Mouse (Mus musculus): ENCODE measurements around the gene Pknox2.

Pknox2 gene

GRCm38 (mm10) chr9:37029811-37030346 is 117.3 kb downstream of the Pknox2 start:
- H3K27me3 ChIP-seq (ENCODE audit: insufficient read depth, low read length): peaks cover 6% of the 10 kb centered on the region
- TF ChIP-seq POU5F1 (IDR thresholded peaks at IDR 0.05; ENCODE audit: borderline replicate concordance, low read length) (no peak), CTCF (conservative IDR thresholded peaks at IDR 0.05; ENCODE audit: low read length) (no peak), NANOG (IDR thresholded peaks at IDR 0.05; ENCODE audit: borderline replicate concordance, low read length) (no peak)
- no peaks in the 10 kb centered on the region for H3K36me3 ChIP-seq (ENCODE audit: insufficient read depth, low read length)
- H3K4me3 ChIP-seq (replicated peaks; ENCODE audit: low read length): no peak overlapping the region
- H3K4me1 ChIP-seq (replicated peaks; ENCODE audit: low read depth, low read length): peaks cover 33% of the 10 kb centered on the region
- H3K9me3 ChIP-seq (ENCODE audit: low read length): no peaks in the 10 kb centered on the region

DNA sequence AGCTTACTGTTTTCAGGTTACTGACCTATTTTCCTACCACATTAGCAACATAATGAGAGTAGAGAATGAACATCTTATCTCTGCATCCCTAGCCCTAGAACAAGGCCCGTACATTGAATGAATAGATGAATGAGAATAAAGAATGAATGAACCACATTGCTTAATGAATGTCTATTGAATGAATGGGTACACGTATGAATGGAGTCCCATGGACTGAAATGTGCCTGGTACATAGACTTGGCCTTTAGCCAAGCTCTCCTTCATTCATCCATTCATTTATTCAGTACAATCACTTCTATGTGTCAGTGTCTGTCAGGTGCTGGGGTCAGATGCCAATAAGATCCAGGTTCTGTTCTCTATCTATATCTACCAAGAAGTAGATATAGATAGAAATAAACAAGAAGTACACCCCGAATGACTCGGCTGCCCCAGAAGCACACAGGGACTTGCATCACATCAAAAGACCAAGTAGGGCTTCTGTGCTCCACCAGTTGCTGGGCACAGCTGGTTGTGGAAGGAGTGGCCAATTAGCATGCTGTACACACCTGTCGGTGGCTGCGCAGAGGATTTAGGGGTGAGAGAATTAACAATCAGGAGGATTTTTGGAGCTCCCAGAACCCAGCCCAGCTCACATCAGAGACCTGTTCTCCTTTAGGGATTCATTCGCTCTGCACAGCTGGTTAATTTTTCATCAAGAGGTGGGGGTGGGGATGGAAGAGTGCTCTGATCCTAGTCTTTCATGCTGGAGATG is 119.2 kb downstream of the Pknox2 start:
- Histone ChIP-seq H3K36me3 (ENCODE audit: insufficient read depth, low read length) (no peaks in the 10 kb centered on the region), H3K9me3 (ENCODE audit: low read length) (no peaks in the 10 kb centered on the region), H3K4me3 (replicated peaks; ENCODE audit: low read length) (no peak overlapping the region), H3K27me3 (ENCODE audit: insufficient read depth, low read length) (peaks cover 6% of the 10 kb centered on the region), H3K4me1 (replicated peaks; ENCODE audit: low read depth, low read length) (peaks cover 33% of the 10 kb centered on the region)
- TF ChIP-seq CTCF (conservative IDR thresholded peaks at IDR 0.05; ENCODE audit: low read length): no peak
- no peak for TF ChIP-seq POU5F1 (IDR thresholded peaks at IDR 0.05; ENCODE audit: borderline replicate concordance, low read length)
- no peak for TF ChIP-seq NANOG (IDR thresholded peaks at IDR 0.05; ENCODE audit: borderline replicate concordance, low read length)

- H3K4me3 ChIP-seq (replicated peaks; ENCODE audit: low read length): no peak overlapping the region
- no peaks in the 10 kb centered on the region for H3K36me3 ChIP-seq (ENCODE audit: insufficient read depth, low read length)
- peaks cover 52% of the 10 kb centered on the region for H3K4me1 ChIP-seq (replicated peaks; ENCODE audit: low read depth, low read length)
- no peaks in the 10 kb centered on the region for H3K9me3 ChIP-seq (ENCODE audit: low read length)
- TF ChIP-seq CTCF (conservative IDR thresholded peaks at IDR 0.05; ENCODE audit: low read length) (no peak), NANOG (IDR thresholded peaks at IDR 0.05; ENCODE audit: borderline replicate concordance, low read length) (no peak), POU5F1 (IDR thresholded peaks at IDR 0.05; ENCODE audit: borderline replicate concordance, low read length) (no peak)
- H3K27me3 ChIP-seq (ENCODE audit: insufficient read depth, low read length): peaks cover 6% of the 10 kb centered on the region; the same call in 1 of the 2 replicates
Observed at GRCm38 (mm10) chr9:37025913-37026312, 121.3 kb downstream of the Pknox2 start.

DNA sequence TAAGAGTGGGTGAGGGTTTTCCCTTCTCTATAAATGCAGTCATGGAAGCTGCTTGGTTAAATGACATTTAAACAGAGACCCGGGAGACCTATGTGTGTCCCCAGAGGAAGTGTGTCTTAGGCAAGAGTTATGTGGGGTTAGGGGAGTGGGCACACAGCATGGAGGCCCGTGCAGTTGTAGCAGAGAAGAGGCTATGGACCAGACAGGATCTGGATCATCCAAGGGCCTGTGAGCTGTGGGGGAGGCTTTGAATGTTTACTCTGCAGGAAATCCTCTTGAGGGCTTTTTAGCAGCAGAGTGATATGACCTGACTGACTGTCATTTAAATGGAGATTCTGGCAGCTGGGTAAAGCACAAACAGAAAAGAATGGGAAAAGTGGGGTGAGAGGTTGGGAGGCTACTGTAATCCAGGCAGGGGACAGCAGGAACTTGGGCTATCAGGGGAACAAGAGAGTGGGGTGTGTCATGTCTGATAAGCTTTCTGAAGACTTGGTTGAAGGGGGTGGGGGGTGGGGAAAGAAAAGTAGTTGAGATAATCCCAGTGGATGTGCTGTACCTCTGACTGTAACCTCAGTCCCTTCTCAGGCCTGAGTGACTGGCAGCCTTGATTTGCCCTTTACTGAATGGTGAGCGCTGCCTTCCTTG is 125.5 kb downstream of the Pknox2 start:
- no peaks in the 10 kb centered on the region for H3K9me3 ChIP-seq (ENCODE audit: low read length)
- no peaks in the 10 kb centered on the region; the same call in 1 of the 2 replicates for H3K27me3 ChIP-seq (ENCODE audit: insufficient read depth, low read length)
- TF ChIP-seq CTCF (conservative IDR thresholded peaks at IDR 0.05; ENCODE audit: low read length) (no peak), NANOG (IDR thresholded peaks at IDR 0.05; ENCODE audit: borderline replicate concordance, low read length) (no peak), POU5F1 (IDR thresholded peaks at IDR 0.05; ENCODE audit: borderline replicate concordance, low read length) (no peak)
- peaks cover 40% of the 10 kb centered on the region for H3K4me1 ChIP-seq (replicated peaks; ENCODE audit: low read depth, low read length)
- no peaks in the 10 kb centered on the region for H3K36me3 ChIP-seq (ENCODE audit: insufficient read depth, low read length)
- no peak overlapping the region for H3K4me3 ChIP-seq (replicated peaks; ENCODE audit: low read length)

DNA sequence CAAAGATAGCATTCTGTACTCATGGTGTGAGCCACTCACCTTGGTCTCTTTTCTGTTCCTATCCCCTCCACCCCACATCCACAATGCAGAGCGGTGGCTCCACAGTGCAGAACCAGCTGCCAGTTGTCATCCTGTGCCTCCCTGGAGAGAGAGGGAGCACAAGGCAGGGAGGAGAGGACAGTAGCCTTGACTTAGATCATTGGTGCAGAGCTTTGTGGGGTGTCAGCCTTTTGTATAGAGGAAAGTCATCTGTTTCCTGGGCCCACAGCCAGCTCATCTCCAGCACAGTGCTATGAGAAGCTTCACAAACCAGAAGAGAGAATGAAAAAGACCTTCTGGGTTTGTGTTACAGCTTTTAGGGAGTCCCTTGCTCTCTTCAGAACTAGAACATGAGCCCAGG is 129.1 kb downstream of the Pknox2 start:
- H3K4me3 ChIP-seq (replicated peaks; ENCODE audit: low read length): no peak overlapping the region
- TF ChIP-seq CTCF (conservative IDR thresholded peaks at IDR 0.05; ENCODE audit: low read length) (no peak), NANOG (IDR thresholded peaks at IDR 0.05; ENCODE audit: borderline replicate concordance, low read length) (no peak), POU5F1 (IDR thresholded peaks at IDR 0.05; ENCODE audit: borderline replicate concordance, low read length) (no peak)
- H3K27me3 ChIP-seq (ENCODE audit: insufficient read depth, low read length): peaks cover 9% of the 10 kb centered on the region
- H3K36me3 ChIP-seq (ENCODE audit: insufficient read depth, low read length): no peaks in the 10 kb centered on the region
- H3K4me1 ChIP-seq (replicated peaks; ENCODE audit: low read depth, low read length): peaks cover 31% of the 10 kb centered on the region
- H3K9me3 ChIP-seq (ENCODE audit: low read length): no peaks in the 10 kb centered on the region

DNA sequence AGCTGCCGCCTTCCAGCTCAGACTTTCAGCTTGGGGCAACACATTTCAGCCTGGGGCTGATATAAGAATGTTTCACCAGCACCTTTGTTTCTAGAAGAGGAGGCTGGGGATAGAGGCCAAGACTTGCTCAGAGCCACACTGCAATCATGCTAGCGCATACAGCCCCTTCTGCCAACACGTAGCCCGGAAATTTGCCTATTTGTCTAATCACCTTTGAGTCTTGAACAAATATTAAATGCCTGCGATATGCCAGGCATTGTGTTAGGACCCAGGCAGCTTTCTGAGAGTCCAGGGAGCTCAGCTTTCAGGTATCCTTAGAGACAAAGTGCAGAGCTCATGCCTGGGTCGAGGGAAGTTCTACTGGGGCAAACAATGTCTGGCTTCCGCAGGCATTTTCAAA is 130.0 kb downstream of the Pknox2 start:
- H3K4me1 ChIP-seq (replicated peaks; ENCODE audit: low read depth, low read length): peaks cover 24% of the 10 kb centered on the region
- H3K4me3 ChIP-seq (replicated peaks; ENCODE audit: low read length): no peak overlapping the region
- no peaks in the 10 kb centered on the region for H3K9me3 ChIP-seq (ENCODE audit: low read length)
- no peak for TF ChIP-seq NANOG (IDR thresholded peaks at IDR 0.05; ENCODE audit: borderline replicate concordance, low read length)
- no peak for TF ChIP-seq CTCF (conservative IDR thresholded peaks at IDR 0.05; ENCODE audit: low read length)
- TF ChIP-seq POU5F1 (IDR thresholded peaks at IDR 0.05; ENCODE audit: borderline replicate concordance, low read length): no peak
- no peaks in the 10 kb centered on the region for H3K36me3 ChIP-seq (ENCODE audit: insufficient read depth, low read length)
- H3K27me3 ChIP-seq (ENCODE audit: insufficient read depth, low read length): peaks cover 9% of the 10 kb centered on the region

DNA sequence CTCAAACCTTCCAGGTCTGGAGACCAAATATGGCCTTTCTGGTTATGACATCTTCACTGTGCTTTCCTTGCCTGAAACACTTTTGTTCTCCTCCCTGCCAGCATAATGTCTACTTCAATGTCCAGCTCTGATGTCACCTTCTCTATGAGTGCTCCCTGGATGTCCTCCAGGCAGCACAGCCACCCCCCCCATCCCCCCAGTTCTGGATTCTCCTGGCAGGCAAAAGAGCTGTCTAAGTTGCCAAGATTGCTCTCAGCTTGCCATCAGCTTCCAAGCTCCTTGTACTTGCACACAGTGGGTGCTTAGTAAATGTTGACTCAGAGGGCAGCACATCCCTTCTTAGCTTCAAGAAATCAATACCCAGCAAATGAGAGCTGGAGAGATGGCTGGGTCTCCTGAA is 131.0 kb downstream of the Pknox2 start:
- Histone ChIP-seq H3K9me3 (ENCODE audit: low read length) (no peaks in the 10 kb centered on the region), H3K4me3 (replicated peaks; ENCODE audit: low read length) (no peak overlapping the region), H3K27me3 (ENCODE audit: insufficient read depth, low read length) (peaks cover 12% of the 10 kb centered on the region), H3K4me1 (replicated peaks; ENCODE audit: low read depth, low read length) (peaks cover 19% of the 10 kb centered on the region), H3K36me3 (ENCODE audit: insufficient read depth, low read length) (no peaks in the 10 kb centered on the region)
- TF ChIP-seq CTCF (conservative IDR thresholded peaks at IDR 0.05; ENCODE audit: low read length) (no peak), POU5F1 (IDR thresholded peaks at IDR 0.05; ENCODE audit: borderline replicate concordance, low read length) (no peak), NANOG (IDR thresholded peaks at IDR 0.05; ENCODE audit: borderline replicate concordance, low read length) (no peak)

- no peak overlapping the region for H3K4me3 ChIP-seq (replicated peaks; ENCODE audit: low read length)
- no peaks in the 10 kb centered on the region for H3K36me3 ChIP-seq (ENCODE audit: insufficient read depth, low read length)
- TF ChIP-seq POU5F1 (IDR thresholded peaks at IDR 0.05; ENCODE audit: borderline replicate concordance, low read length) (no peak), CTCF (conservative IDR thresholded peaks at IDR 0.05; ENCODE audit: low read length) (no peak), NANOG (IDR thresholded peaks at IDR 0.05; ENCODE audit: borderline replicate concordance, low read length) (no peak)
- H3K4me1 ChIP-seq (replicated peaks; ENCODE audit: low read depth, low read length): peaks cover 18% of the 10 kb centered on the region
- no peaks in the 10 kb centered on the region for H3K9me3 ChIP-seq (ENCODE audit: low read length)
- peaks cover 15% of the 10 kb centered on the region; the same call in 1 of the 2 replicates for H3K27me3 ChIP-seq (ENCODE audit: insufficient read depth, low read length)
Observed at GRCm38 (mm10) chr9:37013565-37013964, 133.6 kb downstream of the Pknox2 start.

Data from E14TG2a.4 (cell line).